Mouse (Mus musculus) embryonic fibroblast, embryonic 13.5 days (primary cell): ENCODE measurements around the gene Icos. TPM values are rescaled to one million over a fixed set of nuclear protein-coding genes. Genes with fewer than 3 reads are reported as not detected.

Source experiments
- H3K27ac ChIP-seq: 2 replicates; pipeline ENCODE4 v1.5.1; 2012; ENCODE audit warnings: low read length, control low read depth, inconsistent platforms; ENCODE audit not compliant: insufficient read depth
- H3K4me1 ChIP-seq: 2 replicates; pipeline ENCODE4 v1.6.1; 2011; ENCODE audit warnings: low read length; ENCODE audit not compliant: control insufficient read depth, insufficient read depth
- H3K4me3 ChIP-seq: 2 replicates; pipeline ENCODE4 v1.5.1; 2011; ENCODE audit warnings: mild to moderate bottlenecking, control low read depth, low read length; ENCODE audit not compliant: insufficient read depth
- CTCF ChIP-seq: IDR thresholded peaks from 2 replicates; pipeline ENCODE4 v1.5.1; 2011; ENCODE audit warnings: mild to moderate bottlenecking, control low read depth, low read length, moderate library complexity, borderline replicate concordance; ENCODE audit not compliant: insufficient read depth
- POLR2A ChIP-seq: IDR thresholded peaks from 2 replicates; pipeline ENCODE4 v1.6.1; 2011; ENCODE audit warnings: low read depth, mild to moderate bottlenecking, control low read depth, low read length, moderate library complexity
- polyA plus RNA-seq: library from polyadenylated mRNA; stranded (reverse); fragments of >200 nt; gene quantifications from 2 replicates; pipeline ENCODE4 v1.2.4, GENCODE M21; 2011; ENCODE audit warnings: low read depth; ENCODE audit not compliant: missing spikeins, insufficient read length

Gene Icos
- polyA plus RNA-seq, 1 experiment, result not detected

DNA sequence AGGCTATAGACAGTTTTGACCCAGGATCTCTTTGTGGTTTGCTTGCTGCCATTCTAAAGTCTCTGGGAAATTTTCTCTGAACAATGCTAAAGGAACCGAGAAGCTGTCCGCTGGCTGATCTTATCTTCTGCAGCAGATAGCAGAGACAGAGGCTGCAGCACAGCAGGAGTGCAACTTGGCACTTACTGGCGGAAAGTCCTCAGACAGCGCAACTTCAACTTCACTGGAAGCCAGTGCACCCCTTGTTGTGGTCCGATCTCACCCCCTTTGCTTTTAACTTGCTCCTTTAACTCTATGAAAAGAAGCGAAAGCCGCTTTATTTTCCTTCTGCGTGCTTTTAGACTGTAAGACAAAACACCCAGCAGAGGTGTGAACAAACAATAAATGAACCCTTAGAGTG lies 12.6 kb downstream of the Icos start:
- no peak overlapping the region for H3K27ac ChIP-seq
- no peak overlapping the region for H3K4me3 ChIP-seq
- TF ChIP-seq POLR2A (no peak), CTCF (no peak)
- H3K4me1 ChIP-seq, result peaks cover 2% of the 10 kb centered on the region

DNA sequence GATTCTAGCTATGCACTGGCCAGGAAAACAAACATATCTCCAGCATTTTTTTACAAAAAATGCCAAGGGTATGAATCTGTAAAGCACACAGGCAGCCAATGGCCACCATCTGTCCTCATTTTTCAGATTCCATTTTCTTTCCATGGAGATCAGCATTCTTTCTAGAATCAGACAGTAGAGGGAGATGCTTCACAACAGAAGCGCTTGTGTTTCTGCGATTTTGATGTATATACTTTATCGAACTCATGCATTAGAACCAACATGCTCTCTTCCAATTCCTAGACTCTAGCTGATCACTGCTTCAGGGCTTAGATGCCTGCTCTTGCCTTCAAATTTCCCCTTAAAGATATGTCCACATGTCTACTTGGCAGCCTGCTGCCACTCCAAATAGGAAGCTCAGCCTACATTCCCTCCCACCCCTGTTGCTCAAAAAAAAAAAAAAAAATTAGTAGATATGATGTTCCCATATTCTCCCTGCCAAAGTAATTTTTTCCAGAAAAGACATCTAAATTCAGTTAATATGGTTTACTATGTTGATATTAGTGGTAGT lies 20.4 kb downstream of the Icos start:
- Histone ChIP-seq H3K4me3 (no peak overlapping the region), H3K27ac (no peak overlapping the region; the same call in 1 of the 2 replicates), H3K4me1 (peaks cover 2% of the 10 kb centered on the region)
- TF ChIP-seq CTCF, result no peak
- TF ChIP-seq POLR2A, result no peak

DNA sequence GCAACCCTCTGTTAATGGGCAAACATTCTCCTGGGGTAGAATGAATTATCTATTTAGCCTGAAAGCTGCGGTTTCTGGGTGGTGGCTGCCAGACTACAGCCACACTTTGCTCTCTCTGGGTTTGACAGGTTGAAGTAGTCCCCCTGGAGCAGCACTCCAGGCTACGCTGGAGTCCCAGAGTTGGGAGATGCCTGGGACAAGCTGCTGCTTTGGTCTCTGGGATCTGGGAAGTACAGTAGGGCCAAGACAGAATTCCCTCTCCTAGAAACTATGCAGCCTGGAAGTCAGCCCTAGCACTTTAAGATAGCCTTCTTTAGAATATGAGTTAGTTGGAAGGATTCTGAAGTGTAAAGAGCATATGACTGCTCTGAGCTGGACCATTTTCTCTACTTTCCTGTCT lies 21.0 kb downstream of the Icos start:
- no peak overlapping the region for H3K4me3 ChIP-seq
- H3K4me1 ChIP-seq, result peaks cover 2% of the 10 kb centered on the region
- TF ChIP-seq POLR2A, result no peak
- no peak for TF ChIP-seq CTCF
- H3K27ac ChIP-seq, result no peak overlapping the region

DNA sequence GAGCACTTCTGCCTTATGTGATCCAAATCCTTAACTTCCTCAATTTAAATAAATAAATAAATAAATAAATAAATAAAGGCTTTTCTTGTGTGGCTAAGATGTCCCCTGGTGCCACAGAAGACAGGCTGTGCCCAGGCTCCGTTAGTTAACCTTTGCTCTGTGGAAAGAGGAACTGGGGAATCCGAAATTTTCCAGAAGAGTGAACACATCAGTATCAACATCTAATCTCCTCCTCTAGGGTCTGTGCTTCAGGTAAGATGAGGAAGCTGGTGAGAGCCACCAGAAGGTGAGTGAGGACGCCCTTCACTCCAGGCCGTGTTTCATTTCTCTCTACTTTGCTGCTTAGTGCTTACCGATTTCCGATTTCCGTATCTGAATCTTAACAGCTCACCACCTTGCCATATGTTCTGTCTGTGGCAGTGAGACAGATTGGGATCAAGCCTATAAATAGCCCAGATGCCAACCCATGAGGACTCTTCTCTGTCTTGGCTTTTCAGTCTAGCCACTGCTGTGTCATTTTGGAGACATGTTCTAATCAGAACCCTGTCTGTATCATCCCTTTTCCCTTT lies 24.1 kb downstream of the Icos start:
- H3K27ac ChIP-seq, result no peak overlapping the region
- no peak overlapping the region for H3K4me3 ChIP-seq
- no peak for TF ChIP-seq POLR2A
- TF ChIP-seq CTCF, result no peak
- H3K4me1 ChIP-seq, result no peaks in the 10 kb centered on the region

DNA sequence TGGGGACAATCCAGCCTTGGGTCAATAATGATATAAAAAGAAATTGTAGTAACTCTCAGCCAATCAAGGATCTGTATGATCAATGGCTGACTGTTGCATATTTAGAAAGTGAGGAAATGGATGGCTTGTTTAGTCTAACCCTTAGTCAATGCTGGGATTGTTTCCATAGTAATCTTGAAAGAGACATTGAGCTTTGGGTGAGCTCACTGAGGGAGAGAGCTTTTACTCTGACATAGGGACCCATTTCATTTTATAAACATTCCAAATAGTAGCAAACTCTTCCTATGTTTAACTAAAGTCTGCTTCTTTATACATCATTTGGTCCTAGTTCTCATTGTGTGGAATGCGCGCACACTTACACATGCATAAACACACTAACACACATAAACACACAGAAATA lies 28.5 kb downstream of the Icos start:
- H3K27ac ChIP-seq, result no peak overlapping the region
- TF ChIP-seq POLR2A (no peak), CTCF (no peak)

DNA sequence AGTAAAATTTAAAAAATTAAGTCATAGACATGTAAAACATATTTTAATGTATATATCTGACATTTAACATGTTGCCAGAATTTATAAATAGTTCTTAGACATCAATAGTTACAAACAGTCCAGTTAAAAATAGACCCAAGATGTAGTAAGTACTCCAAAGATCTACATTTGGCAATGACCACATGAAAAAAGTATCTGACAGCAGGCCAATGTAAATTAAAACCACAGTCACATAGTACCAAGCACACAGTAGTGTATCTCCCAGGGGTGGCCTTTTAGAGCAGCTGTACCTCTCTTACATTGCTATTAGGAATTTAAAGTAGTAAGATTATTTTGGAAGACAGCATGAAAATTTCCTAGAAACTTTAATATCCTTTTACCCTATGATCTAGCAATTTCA lies 29.8 kb downstream of the Icos start:
- H3K4me1 ChIP-seq, result no peaks in the 10 kb centered on the region
- no peak overlapping the region for H3K27ac ChIP-seq
- TF ChIP-seq POLR2A, result no peak
- no peak for TF ChIP-seq CTCF
- no peak overlapping the region for H3K4me3 ChIP-seq

More for the DNA sequence above, 28.5 kb downstream of the Icos start:
- no peak overlapping the region for H3K4me3 ChIP-seq
- no peaks in the 10 kb centered on the region for H3K4me1 ChIP-seq

DNA sequence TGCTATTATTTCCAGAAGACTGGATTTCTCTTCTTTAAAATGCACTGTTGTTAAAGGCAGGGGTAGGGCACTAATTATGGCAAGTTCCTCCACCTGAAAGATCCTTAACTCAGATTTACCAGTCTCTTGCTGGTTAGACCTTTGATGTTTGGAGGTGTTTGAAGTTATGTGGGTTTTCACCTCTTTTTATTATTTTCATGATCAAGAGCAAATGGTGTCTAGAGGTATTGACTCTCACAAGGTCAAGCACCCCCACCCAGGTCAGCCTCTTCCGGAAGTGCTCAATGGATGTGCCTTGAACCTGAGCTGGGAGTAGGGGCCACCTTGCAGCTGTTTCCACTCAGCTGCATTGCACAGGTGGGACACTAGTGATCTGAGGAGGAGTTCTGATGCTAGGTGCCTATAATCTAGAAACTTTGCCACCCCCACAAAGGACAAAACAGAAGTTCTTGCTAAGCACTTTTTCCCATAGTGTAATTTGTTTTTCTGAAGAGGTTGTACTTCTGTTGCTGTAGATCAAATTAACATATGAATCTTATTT lies 38.9 kb downstream of the Icos start:
- H3K27ac ChIP-seq, result no peak overlapping the region
- no peaks in the 10 kb centered on the region for H3K4me1 ChIP-seq
- no peak overlapping the region for H3K4me3 ChIP-seq
- TF ChIP-seq POLR2A, result no peak
- no peak for TF ChIP-seq CTCF

DNA sequence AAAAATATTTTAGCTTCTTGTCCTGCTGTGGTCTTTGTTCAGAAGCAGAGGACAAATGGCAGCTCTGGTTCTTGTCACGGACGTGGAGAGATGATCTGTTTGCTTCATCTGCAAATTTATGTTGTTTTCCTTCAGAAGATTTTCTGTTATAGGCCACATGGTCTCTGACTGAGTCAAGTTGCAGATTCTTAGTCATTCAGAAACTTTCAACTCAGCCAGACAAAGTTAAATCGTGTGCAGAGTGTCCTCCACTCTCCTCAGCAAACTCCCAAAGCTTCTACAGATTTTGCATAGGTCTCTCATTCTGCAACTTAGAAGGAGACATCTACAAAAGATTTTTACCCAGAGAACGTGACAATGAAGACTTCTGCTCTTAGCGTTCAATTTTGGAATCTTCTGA lies 49.0 kb downstream of the Icos start:
- TF ChIP-seq CTCF (no peak), POLR2A (no peak)
- no peak overlapping the region for H3K27ac ChIP-seq
- H3K4me3 ChIP-seq, result no peak overlapping the region
- peaks cover 3% of the 10 kb centered on the region; the same call in 1 of the 2 replicates for H3K4me1 ChIP-seq

DNA sequence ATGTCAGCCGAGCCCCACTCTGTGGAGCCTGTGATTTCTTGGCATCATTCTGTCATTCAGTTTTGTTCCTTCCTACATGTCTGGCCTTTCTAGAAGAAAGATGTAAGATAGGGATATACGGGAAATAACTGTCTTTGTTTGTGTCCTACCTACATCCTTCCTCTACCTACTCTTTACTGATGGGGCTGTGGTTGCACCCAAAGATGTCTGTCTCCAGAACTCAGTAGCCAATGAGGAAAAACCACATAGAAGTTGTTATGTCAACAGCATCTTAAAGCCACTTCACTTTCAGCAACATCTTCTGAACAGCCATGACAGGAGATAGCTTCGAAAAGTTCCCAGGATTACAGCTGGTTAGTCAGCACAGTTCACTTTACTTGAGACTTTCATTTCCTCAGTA lies 49.8 kb downstream of the Icos start:
- TF ChIP-seq CTCF, result no peak
- no peak for TF ChIP-seq POLR2A
- peaks cover 3% of the 10 kb centered on the region; the same call in 1 of the 2 replicates for H3K4me1 ChIP-seq
- no peak overlapping the region for H3K27ac ChIP-seq
- H3K4me3 ChIP-seq, result no peak overlapping the region

DNA sequence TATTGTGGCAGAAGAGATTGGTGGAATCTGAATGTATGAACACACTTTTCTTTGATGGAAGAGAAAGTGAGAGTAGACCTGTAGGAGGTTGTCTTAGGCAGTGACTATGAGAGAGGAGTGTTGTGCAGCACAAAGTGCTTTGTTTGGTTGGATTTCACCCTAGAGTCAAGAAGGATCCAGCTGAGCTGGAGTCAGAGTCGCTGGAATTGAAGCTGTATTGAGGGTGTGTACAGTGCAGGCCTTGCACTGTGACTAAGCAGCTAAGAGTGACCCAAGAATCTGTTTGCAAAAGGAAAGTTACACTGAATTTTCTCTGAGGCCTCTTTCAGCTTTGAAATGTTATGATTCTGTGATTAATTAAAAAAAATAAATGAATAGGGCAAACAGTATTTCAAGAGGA lies 52.2 kb downstream of the Icos start:
- Histone ChIP-seq H3K27ac (no peak overlapping the region), H3K4me3 (no peak overlapping the region), H3K4me1 (peaks cover 3% of the 10 kb centered on the region; the same call in 1 of the 2 replicates)
- TF ChIP-seq POLR2A, result no peak
- no peak for TF ChIP-seq CTCF

DNA sequence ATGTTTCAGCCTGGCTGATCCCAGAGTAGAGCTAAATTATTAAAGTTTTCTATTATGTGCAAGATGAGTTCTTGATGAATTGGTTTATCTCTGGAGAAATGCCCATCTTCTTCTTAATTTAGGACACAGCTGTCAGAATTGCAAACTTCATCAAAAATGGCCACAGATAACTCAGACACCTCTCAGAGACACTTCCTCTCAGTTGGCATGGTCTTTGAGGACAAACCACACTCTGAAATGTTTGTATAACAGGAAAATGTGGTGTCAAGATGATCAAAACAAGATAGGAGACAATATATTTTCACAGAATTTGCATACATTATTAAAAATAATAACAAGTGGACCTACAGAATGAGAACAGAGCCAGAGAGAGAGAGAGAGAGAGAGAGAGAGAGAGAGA lies 52.8 kb downstream of the Icos start:
- TF ChIP-seq POLR2A (no peak), CTCF (no peak)
- Histone ChIP-seq H3K4me1 (peaks cover 3% of the 10 kb centered on the region; the same call in 1 of the 2 replicates), H3K4me3 (no peak overlapping the region), H3K27ac (no peak overlapping the region)
